Mouse (Mus musculus) urinary bladder, postnatal 14 days (tissue): ENCODE measurements at regions not wholly inside any gene's neighbourhood (a gene's known extent, or its start where the extent isn't known, plus 50 kb on each side); places are given as distances from the start of the nearest gene placed in this dataset.
A peak's percentile ranks its signal among the peaks of the same experiment; 100 is the strongest.

Experiments
- DNase-seq: peaks from one replicate; pipeline ENCODE4 v3.0.0; 2021; ENCODE audit warnings: low spot score

DNA sequence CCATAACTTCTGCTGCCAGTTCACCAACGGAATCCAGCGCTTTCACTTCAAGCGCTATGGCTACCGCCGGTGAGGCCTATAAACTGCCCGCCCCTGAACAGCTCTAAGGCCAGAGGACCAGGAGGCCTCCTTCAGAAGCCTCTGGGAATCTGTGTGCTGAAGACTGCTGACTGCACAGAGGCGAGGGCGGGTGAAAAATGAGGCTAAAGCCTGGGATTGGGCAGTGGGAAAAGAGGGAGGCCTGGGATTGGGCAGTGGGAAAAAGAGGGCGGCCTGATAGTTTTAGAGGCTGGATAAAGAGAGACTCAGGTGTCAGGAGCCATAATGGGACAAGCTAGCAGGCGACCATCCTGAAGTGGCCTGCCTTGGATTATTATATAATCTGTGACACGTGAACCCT lies 80.8 kb downstream of the Plekhb2 start:
- no peak for DNase-seq

DNA sequence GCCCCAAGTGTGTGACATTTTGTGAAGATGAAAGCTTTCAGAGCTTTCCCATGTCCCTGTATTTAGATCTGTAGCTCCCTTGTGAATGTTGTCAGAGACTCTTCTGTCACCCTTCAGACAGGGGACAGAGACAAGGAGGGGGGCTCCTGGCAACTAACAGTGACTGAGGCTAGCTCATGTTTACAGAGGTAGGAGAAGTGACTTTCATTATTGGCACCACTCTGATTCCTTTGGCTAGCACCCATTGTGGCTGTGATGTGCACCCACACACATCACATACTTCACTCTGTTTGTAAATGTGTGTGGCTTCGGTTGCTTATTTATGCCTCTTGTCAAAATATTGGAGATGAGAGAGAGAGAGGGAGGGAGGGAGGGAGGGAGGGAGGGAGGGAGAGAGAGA lies 93.4 kb downstream of the Plekhb2 start:
- DNase-seq = no peak

DNA sequence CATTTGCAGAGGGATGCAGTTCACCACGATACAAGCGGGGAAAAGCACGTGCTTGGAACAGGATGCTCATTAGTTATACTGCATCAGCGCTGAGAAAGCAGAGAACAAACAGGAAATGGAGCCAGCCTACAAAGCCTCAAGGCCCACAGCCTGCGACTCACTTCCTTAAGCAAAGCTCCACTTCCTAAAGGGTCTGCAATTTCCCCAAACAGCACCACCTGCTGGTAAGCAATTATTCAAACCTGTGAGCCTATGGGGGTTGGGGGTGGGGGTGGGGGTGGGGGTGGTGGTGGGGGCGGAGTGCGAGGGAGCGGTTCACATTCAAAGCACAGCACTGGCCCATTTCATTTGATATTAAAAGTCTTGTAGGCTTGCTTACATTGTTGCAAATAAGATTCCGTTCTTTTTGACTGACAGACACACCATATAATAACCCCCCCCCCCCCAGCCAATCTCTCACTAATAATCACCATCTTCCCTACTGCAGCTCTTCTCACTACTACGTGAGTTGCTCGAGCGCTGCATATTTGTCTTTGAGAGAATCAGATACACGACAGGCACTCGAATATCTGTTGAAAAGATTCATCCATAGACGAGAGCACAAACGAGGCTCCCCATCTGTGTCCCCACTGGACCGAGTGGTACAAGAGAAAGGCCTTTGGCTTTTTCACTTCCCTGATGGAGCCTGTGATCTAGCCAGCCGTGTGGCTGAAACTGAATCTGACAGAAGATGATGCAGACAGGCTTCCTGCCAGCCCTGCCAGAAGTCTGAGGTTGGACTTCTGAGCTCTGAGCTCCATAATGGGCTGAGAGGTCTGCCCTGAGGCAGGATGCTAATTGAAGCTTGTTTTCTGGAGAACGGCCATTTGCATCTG lies 112.1 kb downstream of the Plekhb2 start:
- no peak for DNase-seq

DNA sequence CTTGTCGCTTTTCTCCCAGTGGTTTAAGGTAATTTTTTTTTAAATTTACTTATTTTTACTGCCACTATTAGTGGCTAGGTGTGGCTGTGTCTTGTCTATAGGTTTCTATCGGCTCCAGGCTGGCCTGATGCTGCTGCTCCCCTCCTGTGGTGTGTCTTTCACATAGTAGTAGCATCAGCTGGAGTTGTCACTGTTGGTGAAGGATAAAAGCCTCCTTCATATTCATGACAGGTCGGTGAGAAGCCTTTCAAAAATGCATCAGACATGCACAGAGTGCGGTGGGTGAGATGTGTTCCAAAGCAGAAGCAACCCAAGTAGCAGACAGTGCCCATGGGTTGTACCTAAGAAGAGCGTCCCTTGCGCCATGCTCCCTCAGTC lies 112.7 kb downstream of the Plekhb2 start:
- DNase-seq = no peak

DNA sequence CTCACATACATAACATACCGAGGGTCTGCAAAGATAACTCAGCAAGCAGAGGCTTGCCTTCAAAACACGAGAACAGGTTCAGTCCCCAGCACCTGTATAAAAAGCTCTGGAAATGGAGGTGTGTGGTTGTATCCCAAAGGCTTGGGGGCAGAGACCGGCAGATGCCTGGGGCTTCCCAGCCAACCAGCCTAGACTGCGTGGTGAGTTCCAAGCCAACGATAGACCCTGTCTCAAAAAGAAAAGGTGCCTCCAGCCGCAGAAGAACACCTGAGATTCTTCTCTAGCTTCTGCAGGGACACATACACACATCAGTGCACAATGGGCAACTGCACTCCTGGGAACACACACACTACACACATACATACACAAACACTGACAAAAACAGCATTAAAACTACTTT lies 125.0 kb downstream of the Plekhb2 start:
- DNase-seq = no peak

DNA sequence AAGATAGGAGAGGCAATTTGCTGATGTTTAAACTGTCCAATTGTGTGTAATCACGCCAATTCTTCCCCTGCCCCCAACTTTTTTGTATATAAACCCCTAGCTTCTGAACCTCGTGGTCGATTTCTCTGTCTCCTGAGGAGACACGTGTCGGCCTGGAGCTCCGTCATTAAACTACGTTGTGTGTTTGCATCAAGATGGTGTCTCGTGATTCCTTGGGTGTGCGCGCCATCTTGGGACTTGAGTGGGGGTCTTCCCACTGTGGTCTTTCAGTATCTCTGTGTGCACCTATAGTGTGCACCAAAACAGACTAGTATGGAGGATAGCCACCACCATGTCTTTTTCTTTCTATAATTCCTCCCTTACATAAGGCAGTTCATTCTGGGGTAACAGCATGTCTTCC lies 128.4 kb downstream of the Plekhb2 start:
- DNase-seq = no peak

DNA sequence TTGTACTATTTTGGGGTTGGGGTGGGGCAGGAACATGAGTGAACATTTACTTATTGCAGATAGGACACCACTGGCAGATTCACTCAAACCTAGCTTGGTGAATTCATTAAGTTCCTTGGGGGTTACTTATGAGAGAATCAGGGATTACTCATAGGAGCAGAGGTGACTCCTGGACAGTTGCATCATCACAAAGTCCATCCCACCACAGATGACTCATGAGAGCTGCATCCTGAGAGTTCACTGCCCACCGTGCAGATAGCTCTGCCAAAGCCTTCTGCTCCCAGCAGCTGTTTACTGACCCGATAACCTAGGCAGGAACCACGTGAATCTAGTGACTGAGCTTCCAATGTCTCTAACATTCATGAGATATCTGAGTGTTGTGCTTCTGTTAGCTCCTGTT lies 129.6 kb downstream of the Plekhb2 start:
- DNase-seq = no peak

DNA sequence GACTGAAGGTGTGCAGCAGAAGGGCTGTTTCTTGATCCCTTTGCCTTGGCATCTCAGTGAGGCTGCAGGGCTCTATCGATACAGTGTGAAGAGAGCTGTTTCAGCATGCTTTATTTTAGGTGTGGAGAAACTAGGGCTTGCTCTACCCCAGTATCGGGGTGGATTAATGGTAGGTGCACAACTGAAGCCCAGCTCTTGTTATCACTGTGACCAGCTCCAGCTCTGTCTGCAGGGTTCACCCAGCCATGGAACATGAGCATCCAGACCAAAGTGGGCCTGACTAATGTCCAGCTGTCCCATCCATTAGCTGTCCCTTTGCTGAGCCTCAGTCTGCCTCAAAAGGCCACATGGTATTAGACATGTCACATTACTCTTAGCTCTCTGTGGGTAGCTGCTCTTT lies 132.2 kb downstream of the Plekhb2 start:
- DNase-seq = no peak

DNA sequence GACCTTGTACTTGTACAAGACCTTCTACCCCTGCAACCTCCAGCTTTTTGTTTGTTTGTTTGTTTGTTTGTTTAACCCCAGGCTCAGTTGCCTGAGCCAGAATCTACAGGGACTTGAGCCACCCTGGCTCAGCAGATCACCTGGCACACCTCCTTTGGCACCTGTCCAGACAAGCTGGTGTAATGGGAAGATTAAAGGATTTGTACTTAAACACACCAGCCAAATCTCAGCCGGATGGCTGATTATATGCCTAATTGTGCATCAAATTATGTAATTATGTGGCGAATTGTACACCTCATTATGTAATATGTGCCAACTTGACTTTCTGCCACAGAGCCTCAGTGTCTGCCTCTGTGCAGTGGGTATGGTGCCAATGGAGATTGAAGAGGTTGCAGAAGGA lies 133.2 kb downstream of the Plekhb2 start:
- no peak for DNase-seq

DNA sequence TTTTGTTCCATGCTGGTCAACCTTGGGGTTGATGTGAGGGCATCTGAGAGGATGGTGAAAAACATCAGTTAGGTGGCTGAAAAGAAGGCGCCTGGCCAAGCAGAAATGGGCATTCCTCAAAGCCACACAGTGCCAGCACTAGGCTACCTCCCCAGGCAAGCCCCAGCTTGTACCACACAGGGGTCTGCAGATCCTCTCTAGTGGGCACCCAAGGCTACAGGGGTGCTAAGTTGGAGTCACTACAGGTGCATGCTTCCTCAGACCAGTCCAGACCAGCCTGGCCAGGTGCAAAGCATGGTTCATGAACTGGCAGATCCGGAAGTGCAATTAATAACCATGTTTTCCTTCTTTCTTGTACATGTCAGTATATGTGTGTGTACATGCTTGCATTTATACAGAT lies 137.1 kb downstream of the Plekhb2 start:
- DNase-seq = no peak

DNA sequence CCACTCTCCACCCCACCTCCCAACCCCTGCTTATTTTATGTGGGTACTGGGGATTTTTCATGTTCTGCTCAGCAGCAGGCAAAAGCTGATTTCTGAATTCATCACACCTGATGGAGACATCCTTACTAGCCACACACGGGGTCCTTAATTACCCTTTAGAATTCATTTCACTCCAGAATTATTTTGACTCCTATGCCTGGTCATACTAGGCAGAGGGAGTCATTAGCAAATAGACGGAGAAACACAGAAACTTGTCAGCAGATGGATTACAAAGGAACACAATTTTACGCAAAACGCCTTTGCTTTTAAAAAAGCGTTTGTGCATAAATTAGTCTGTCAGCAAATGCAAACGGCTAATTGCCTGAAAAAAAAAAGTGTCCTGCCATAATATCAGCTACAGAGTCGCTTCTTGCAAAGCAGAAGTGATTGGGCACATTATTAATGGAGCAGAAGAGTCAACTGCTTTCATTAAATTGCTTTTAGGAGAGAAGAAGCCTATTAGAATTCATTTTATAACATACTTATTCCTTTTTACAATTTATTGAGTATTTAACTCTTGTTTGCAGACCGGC lies 138.0 kb downstream of the Plekhb2 start:
- no peak for DNase-seq

DNA sequence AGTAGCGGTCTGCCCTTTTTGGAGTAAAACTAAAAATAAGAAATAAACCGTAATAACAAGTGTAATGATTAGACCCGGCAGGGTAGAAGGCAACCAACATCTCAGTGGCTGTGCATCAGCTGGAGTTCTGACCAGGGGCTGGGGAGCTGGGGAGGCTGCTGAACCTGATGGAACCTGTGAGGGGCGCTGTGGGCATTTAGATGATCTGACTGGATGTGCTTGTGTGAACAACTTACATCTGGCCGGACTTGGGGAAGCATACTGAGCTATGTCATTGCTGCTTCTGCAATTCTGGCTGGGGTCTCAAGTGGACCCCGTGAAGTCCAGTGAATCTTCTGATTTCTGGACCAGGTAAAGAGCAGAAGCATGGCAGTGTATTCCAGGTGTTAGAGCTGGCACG lies 138.4 kb downstream of the Plekhb2 start:
- no peak for DNase-seq

DNA sequence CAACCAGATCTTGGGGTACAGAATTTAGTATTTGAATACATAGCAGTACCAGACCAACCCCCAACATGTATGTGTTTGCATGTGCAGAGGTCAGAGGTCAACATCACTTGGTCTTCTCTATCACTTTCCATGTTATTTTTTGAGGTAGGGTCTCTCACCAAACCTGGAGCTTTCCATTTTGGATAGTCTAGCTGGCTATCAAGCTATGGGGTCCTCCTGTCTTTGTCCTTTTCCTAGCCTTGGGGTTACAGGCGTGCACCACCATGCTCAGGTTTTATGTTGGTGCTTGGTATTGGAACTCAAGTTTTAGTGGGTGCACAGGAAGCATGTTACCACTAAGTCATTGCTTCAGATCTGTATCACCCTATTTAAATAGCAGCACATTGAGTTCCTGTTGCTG lies 151.0 kb downstream of the Plekhb2 start:
- DNase-seq = no peak

DNA sequence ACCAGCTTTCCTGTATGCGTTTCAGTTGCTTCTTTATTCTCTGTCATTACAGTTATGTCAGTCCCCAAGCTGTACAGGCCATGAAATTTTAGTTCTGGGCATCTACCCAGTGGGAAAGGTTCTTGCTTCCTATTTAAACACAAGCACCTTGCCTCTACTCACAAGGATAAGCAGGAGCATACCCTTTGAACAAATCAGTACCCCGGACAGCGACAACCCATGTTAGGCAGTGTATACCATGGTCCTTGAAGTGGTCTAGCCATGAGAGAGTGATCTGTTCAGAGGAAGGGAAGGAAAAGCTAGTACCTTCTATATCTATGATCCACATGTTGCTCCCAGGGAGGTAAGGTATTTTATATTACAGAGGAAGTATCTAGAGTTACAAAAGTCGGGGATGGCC lies 167.7 kb downstream of the Plekhb2 start:
- peak; percentile 11 for DNase-seq

DNA sequence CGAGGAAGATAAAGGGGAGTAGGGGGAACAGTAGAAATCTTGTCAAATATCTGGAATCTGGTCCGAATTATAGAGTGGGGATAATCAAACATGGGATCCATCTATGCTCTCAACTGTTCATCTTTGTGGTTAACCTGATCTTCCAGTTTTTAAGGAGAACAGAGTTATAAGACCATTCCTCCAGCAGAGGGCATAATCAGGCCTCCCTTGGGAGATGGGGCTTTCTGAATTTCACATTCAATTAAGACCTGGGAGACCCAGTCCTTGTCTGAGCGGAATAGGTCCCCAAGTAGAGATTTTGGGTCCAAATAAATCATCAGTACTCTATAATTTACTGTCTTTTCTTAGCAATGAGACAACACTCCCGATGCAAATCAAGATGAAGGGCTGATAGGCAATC lies 182.8 kb downstream of the Plekhb2 start:
- DNase-seq = no peak

DNA sequence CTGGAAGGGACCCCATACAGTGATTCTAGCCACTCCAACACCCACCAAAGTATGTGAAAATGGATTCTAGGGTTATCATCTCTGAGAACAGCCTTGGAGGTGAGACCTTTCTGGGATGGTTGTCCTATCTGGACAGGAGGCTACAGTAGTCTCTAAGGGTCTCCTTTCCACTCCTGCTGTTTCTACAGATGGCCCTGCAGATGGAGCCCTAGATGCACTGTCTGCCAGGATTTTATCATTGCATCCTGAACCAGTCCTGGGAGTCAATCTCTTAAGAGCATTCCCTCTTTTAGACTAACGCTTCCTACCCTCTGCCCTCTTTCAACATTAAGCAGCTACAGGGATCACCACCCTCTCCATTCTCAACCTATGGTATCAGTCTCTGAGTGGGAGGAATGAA lies 223.0 kb downstream of the Plekhb2 start:
- DNase-seq = no peak

DNA sequence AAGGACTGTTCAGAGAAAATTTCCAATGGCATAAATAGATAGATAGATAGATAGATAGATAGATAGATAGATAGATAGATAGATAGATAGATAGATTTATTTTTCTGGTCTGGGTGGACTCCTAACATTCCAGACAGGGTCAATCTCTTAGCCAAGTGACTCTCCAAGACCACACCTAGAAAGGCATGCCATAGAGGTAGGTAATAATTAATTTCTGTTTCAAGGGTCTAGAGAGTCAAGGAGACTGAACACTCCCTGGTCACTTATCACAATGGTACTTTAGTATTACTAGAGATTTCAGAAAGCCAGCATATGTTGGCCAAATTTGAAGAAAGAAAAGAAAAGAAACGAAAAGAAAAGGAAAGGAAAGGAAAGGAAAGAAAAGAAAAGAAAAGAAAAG lies 245.1 kb downstream of the Plekhb2 start:
- no peak for DNase-seq

DNA sequence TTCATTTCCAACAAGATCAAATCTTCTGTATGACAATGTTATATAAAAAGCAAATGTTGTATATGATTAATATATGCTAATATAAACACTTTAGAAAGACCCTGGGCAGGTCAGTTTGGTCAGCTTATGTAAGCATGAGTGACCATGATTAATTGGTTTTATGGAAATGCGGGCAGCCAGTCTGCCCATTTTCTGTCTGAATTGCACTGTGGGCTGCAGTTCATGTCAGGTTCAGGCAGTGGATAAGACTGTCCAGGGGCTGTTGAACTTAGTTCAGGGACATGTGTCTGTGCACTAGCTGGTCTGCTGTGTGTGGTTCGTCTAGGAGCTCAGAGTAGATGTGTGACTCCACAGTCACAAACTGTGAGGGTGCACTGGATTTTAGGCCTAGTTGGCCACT lies 246.0 kb downstream of the Plekhb2 start:
- no peak for DNase-seq

DNA sequence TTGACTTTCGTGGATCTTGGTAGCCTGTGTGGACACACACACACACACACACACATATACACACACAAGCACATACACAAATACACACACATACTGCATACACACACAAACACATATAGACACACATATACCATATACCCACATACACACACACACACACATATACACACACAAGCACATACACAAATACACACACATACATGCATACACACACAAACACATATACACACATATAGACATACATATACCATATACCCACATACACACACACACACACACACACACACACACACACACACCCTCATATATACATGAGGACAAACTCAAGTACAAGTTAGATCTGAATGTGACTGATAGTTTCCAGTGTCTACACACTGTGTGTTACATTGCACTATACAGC lies 256.9 kb downstream of the Plekhb2 start:
- no peak for DNase-seq

DNA sequence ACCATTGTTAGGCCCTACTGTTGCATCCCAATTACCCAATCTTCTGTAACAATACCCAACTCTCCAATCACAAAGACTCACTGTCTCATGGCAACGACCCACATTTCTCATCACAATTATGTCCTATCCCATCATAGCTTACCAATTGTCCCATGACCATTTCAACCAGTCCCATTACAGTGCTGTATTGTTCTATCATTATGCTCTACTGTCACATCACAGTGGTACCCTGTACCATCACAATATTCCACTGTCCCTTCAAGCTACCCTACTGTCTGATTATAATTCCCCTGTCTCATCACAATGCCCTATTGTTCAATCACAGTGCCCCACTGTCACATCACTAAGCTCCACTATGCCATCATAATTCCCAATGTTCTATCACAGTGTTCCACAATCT lies 260.0 kb downstream of the Plekhb2 start:
- DNase-seq = no peak

DNA sequence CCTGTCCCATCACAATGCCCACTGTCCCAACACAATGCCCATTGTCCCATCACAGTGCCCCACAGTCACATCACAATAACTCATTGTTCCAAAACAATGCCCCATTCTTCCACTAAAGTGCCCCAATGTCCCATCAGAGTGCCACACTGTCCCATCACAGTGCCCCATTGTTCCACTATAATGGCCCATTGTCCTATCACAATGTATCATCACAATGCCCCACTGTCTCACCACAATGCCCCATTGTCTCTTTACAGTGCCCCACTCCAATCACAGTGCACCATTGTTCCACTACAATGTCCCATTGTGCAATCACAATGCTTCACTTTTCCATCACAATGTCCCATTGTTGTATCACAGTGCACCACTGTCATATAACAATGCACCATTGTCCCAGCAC lies 265.7 kb downstream of the Plekhb2 start:
- DNase-seq = no peak

DNA sequence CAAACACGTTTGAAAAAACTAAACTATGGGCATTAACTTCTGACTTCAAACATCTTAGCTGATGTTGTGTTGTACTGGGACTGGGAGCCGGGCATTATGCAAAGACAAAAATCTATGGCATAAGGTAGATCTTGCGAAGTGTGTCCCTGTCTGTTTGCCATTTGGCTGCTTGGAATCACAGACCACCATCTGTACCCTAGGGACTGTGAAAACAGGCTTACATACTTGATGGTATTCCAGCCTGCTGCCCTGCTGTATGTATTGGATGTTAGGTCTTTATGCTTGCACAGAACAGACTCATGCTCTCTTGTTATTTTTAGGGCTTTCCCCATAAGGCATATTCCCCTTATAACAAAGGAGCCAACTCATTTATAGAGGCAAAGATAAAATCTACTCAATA lies 288.1 kb downstream of the Plekhb2 start:
- no peak for DNase-seq

DNA sequence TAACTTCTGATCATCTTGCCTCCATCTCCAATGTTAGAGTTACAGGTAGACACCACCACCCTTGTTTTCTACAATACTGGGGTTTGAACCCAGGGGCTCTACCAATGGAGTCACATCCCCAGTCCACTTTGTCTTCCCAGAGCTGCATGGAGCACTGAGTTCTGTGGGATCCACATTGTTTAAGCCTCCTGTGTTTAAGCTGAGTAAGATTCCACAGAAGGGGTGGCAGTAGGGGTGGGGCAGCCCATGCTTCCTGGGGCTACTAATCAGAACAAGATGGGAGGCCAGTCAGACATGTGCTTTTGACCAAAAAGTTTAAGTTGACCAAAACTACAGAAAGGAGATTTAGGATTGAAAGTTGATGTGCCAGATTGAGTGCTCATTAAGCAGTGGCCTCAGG lies 299.3 kb downstream of the Plekhb2 start:
- no peak for DNase-seq

DNA sequence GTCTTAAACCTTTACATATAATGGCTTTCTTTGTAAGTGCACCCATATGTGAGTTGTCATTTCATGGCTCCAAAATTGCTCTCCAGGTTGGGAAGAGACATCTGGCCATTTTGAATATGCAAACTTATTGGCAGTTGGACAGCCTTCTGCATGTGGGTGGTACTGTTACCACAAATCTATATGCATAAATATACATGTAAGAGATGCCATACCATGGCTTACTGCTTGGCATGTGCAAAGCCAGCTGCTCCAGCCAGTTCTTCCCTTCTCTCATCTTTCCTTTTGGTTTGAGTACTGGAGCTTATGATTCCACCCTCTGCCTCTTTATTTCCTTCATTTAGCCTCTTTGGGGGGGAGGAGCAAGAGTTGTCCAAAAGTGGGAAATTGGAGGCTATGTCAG lies 312.7 kb downstream of the Plekhb2 start:
- no peak for DNase-seq
